ENCODE assay signal across 32 mouse cellular contexts in genomic region chr4:134297369-134297768, GRCm38 (mm10). TPM values are rescaled to one million over a fixed set of nuclear protein-coding genes. Genes with fewer than 3 reads are reported as not detected.
DNase-seq lines count a peak whose midpoint lies in the region; ATAC-seq and TF ChIP-seq lines count a peak whose summit lies in the region.
"Had no signal": no experiment of that assay in that cellular context is flagged by ENCODE, and none has a peak within 500 bp of the region (broad histone marks: within the 10 kb centered on the region; RNA-seq: fewer than 3 reads in every experiment).

No protein-coding gene starts in this region.

- H3K4me3 ChIP-seq in heart, adult 2 months: no peak overlapping the region
- H3K4me3 ChIP-seq in heart, embryonic 13.5 days: no peak overlapping the region
- no peak overlapping the region for H3K4me3 ChIP-seq in kidney, adult 2 months (ENCODE audit: insufficient read depth, low read depth, low read length)
- H3K4me3 ChIP-seq: embryonic facial prominence, embryonic 10.5 days; embryonic facial prominence, embryonic 13.5 days; erythroblast, embryonic 14.5 days; forebrain, embryonic 12.5 days; forebrain, embryonic 15.5 days; hindbrain, embryonic 12.5 days; hindbrain, embryonic 15.5 days had no signal

- no peaks in the 10 kb centered on the region; the same call in 1 of the 2 replicates for H3K9me3 ChIP-seq in heart, embryonic 13.5 days
- H3K9me3 ChIP-seq: embryonic facial prominence, embryonic 10.5 days; forebrain, embryonic 12.5 days; forebrain, embryonic 15.5 days; hindbrain, embryonic 12.5 days; hindbrain, embryonic 15.5 days had no signal

- WGBS in heart, adult 2 months: 93% methylated on average over 8 of the region's 8 CpGs
- 88% methylated on average over 8 of the region's 8 CpGs for WGBS in heart, embryonic 13.5 days
- 65% methylated on average over 8 of the region's 8 CpGs for WGBS in kidney, adult 2 months

- TF ChIP-seq EP300 in heart, adult 2 months (IDR thresholded peaks at IDR 0.05; ENCODE audit: insufficient read depth, low read depth, low read length): no peak

- no peaks in the 10 kb centered on the region for H3K79me2 ChIP-seq in heart, adult 2 months (replicated peaks; ENCODE audit: control insufficient read depth, insufficient read depth, low read length)

- TF ChIP-seq CTCF in heart, adult 2 months (IDR thresholded peaks at IDR 0.05): no peak
- TF ChIP-seq CTCF in kidney, adult 2 months (conservative IDR thresholded peaks at IDR 0.05; ENCODE audit: insufficient read depth, insufficient read length, low read depth, low read length): no peak

- no peaks in the 10 kb centered on the region for H3K27me3 ChIP-seq in heart, adult 2 months (ENCODE audit: control insufficient read depth, insufficient read depth, low read length)
- peaks cover 10% of the 10 kb centered on the region for H3K27me3 ChIP-seq in heart, embryonic 13.5 days (replicated peaks)
- no peaks in the 10 kb centered on the region for H3K27me3 ChIP-seq in kidney, adult 2 months (replicated peaks; ENCODE audit: control insufficient read depth, insufficient read depth, low read length)
- H3K27me3 ChIP-seq: forebrain, embryonic 15.5 days; hindbrain, embryonic 15.5 days had no signal

- intact Hi-C loops in heart, adult 2 months (cut with DNase I): no loop called here

- H3K4me1 ChIP-seq in heart, adult 2 months (ENCODE audit: control insufficient read depth, insufficient read depth, low read length): no peaks in the 10 kb centered on the region
- H3K4me1 ChIP-seq in heart, embryonic 13.5 days: peaks cover 76% of the 10 kb centered on the region
- H3K4me1 ChIP-seq in kidney, adult 2 months (ENCODE audit: control insufficient read depth, insufficient read depth, low read length): peaks cover 7% of the 10 kb centered on the region; the same call in 1 of the 2 replicates
- H3K4me1 ChIP-seq: embryonic facial prominence, embryonic 13.5 days; forebrain, embryonic 12.5 days; forebrain, embryonic 15.5 days; hindbrain, embryonic 12.5 days; hindbrain, embryonic 15.5 days had no signal

- DNase-seq in heart, adult 11 months: peak; percentile 48
- no peak for DNase-seq in heart, adult 2 months
- no peak for DNase-seq in heart, adult 9 months (ENCODE audit: low spot score in 2 of 2)
- peak; percentile 69 for DNase-seq in kidney, adult 2 months
- no peak for DNase-seq in kidney, postnatal 14 days
- DNase-seq in kidney, postnatal 36 days: peak; percentile 44 to 45
- DNase-seq in kidney, postnatal 10 days: no peak
- DNase-seq: adrenal gland, adult 8-10 months; adrenal gland, postnatal 25 days; cerebellum, adult 11-12 months; cerebellum, adult 8-10 months; cerebellum, postnatal 10 days; cerebellum, postnatal 36 days; embryo, embryonic 11 days; gastrocnemius, postnatal 25 days had no signal

- H3K27ac ChIP-seq in heart, adult 2 months: no peak overlapping the region
- H3K27ac ChIP-seq in heart, embryonic 13.5 days (replicated peaks): peak overlapping the region; percentile 0; the same call in 1 of the 2 replicates
- H3K27ac ChIP-seq in kidney, adult 2 months (ENCODE audit: insufficient read depth, low read depth, low read length): peak overlapping the region; percentile 54; the same call in 1 of the 2 replicates
- H3K27ac ChIP-seq: embryonic facial prominence, embryonic 10.5 days; embryonic facial prominence, embryonic 13.5 days; forebrain, embryonic 12.5 days; forebrain, embryonic 15.5 days; hindbrain, embryonic 12.5 days; hindbrain, embryonic 15.5 days had no signal

- no peaks in the 10 kb centered on the region for H3K36me3 ChIP-seq in heart, adult 2 months (ENCODE audit: control insufficient read depth, insufficient read depth, low read length)
- no peaks in the 10 kb centered on the region for H3K36me3 ChIP-seq in heart, embryonic 13.5 days
- H3K36me3 ChIP-seq in kidney, adult 2 months (ENCODE audit: control insufficient read depth, insufficient read depth, low read length): no peaks in the 10 kb centered on the region
- H3K36me3 ChIP-seq: embryonic facial prominence, embryonic 10.5 days; embryonic facial prominence, embryonic 13.5 days; forebrain, embryonic 12.5 days; forebrain, embryonic 15.5 days; hindbrain, embryonic 12.5 days; hindbrain, embryonic 15.5 days had no signal

- H3K4me2 ChIP-seq in heart, embryonic 13.5 days: no peak overlapping the region
- H3K4me2 ChIP-seq: embryonic facial prominence, embryonic 13.5 days; forebrain, embryonic 12.5 days; forebrain, embryonic 15.5 days; heart, embryonic 11.5 days; hindbrain, embryonic 12.5 days; hindbrain, embryonic 15.5 days had no signal

- ATAC-seq in heart, embryonic 13.5 days (ENCODE audit: extremely low read depth, insufficient number of reproducible peaks, low FRiP score, low TSS enrichment): no peak
- ATAC-seq: activated CD4-positive, CD25-positive, alpha-beta regulatory T cell, adult 4 months; forebrain, embryonic 15.5 days had no signal

- no peak for TF ChIP-seq POLR2A in heart, adult 2 months (IDR thresholded peaks at IDR 0.05; ENCODE audit: insufficient read depth, low read depth, low read length)
- TF ChIP-seq POLR2A in kidney, adult 2 months (IDR thresholded peaks at IDR 0.05; ENCODE audit: low read depth, low read length): no peak

- no peak overlapping the region for H3K9ac ChIP-seq in heart, adult 2 months (ENCODE audit: low read depth, low read length)
- H3K9ac ChIP-seq in heart, embryonic 13.5 days: no peak overlapping the region
- H3K9ac ChIP-seq: embryonic facial prominence, embryonic 13.5 days; forebrain, embryonic 12.5 days; forebrain, embryonic 15.5 days; hindbrain, embryonic 12.5 days; hindbrain, embryonic 15.5 days had no signal

RNA-seq across cellular contexts. Expression of gene Pdik1l, which starts 9.7 kb away (rescaled TPM):
- 1 to 10 TPM; 5.3 to 7.6 TPM for total RNA-seq in heart, adult 2 months (2021)
- polyA plus RNA-seq in heart, adult 2 months (2012; rRNA removed): 1.00 and 4.0 TPM in 2 replicates
- 13.4 and 13.5 TPM in 2 replicates for polyA plus RNA-seq in heart, embryonic 13.5 days (2015; fragmentation: Nextera tagmentation; extraction: Ambion mirVana)
- 3.3 and 3.4 TPM in 2 replicates for polyA plus RNA-seq in kidney, adult 2 months (2012; rRNA removed)

RNA-seq across cellular contexts. Expression of gene Trim63, which starts 17.6 kb away (rescaled TPM):
- 100 to 1,000 TPM; 209 to 210 TPM for total RNA-seq in heart, adult 2 months (2021)
- 142 and 215 TPM in 2 replicates for polyA plus RNA-seq in heart, adult 2 months (2012; rRNA removed)
- 108 and 136 TPM in 2 replicates for polyA plus RNA-seq in heart, embryonic 13.5 days (2015; fragmentation: Nextera tagmentation; extraction: Ambion mirVana)
- polyA plus RNA-seq in kidney, adult 2 months (2012; rRNA removed): 4.2 and 7.4 TPM in 2 replicates
- total RNA-seq: adrenal gland, adult 8-10 months; adrenal gland, postnatal 25 days; hematopoietic stem cell, adult 5-6 weeks had no signal
- polyA plus RNA-seq: activated CD4-positive, CD25-positive, alpha-beta regulatory T cell, adult 4 months; erythroblast, embryonic 14.5 days had no signal

RNA-seq across cellular contexts. Expression of gene Grrp1, which starts 43.5 kb away (rescaled TPM):
- 1 to 10 TPM; 5.2 to 5.7 TPM for total RNA-seq in heart, adult 2 months (2021)
- polyA plus RNA-seq in heart, adult 2 months (2012; rRNA removed): 10.0 and 11.0 TPM in 2 replicates
- 4.3 and 5.0 TPM in 2 replicates for polyA plus RNA-seq in heart, embryonic 13.5 days (2015; fragmentation: Nextera tagmentation; extraction: Ambion mirVana)
- 11.5 and 11.8 TPM in 2 replicates for polyA plus RNA-seq in kidney, adult 2 months (2012; rRNA removed)
- polyA plus RNA-seq: activated CD4-positive, CD25-positive, alpha-beta regulatory T cell, adult 4 months had no signal

RNA-seq across cellular contexts. Expression of gene Slc30a2, which starts 45.6 kb away (rescaled TPM):
- under 1 TPM; 0.45 to 0.65 TPM for total RNA-seq in heart, adult 2 months (2021)
- 0.12 and 0.35 TPM in 2 replicates for polyA plus RNA-seq in heart, adult 2 months (2012; rRNA removed)
- 0.11 and 0.19 TPM in 2 replicates for polyA plus RNA-seq in heart, embryonic 13.5 days (2015; fragmentation: Nextera tagmentation; extraction: Ambion mirVana)
- 32.3 and 33.3 TPM in 2 replicates for polyA plus RNA-seq in kidney, adult 2 months (2012; rRNA removed)
- total RNA-seq: hematopoietic stem cell, adult 5-6 weeks had no signal
- polyA plus RNA-seq: erythroblast, embryonic 14.5 days; forebrain, embryonic 12.5 days; hindbrain, embryonic 12.5 days had no signal

RNA-seq across cellular contexts. Expression of gene Gm30191, which starts 50.6 kb away (rescaled TPM):
- not detected for total RNA-seq in heart, adult 2 months (2021)
- polyA plus RNA-seq in heart, adult 2 months (2012; rRNA removed): not detected in 2 replicates
- not detected in 2 replicates for polyA plus RNA-seq in heart, embryonic 13.5 days (2015; fragmentation: Nextera tagmentation; extraction: Ambion mirVana)
- polyA plus RNA-seq in kidney, adult 2 months (2012; rRNA removed): 0.27 TPM in 1 of 2 replicates, not detected in the other
- total RNA-seq: adrenal gland, adult 8-10 months; adrenal gland, postnatal 25 days; ES-E14; gastrocnemius, adult 8-10 months; gastrocnemius, postnatal 25 days; heart, postnatal 25 days; hematopoietic stem cell, adult 5-6 weeks had no signal
- polyA plus RNA-seq: activated CD4-positive, CD25-positive, alpha-beta regulatory T cell, adult 4 months; cortical plate, adult 2 months; embryonic facial prominence, embryonic 10.5 days; embryonic facial prominence, embryonic 13.5 days; forebrain, embryonic 12.5 days; forebrain, embryonic 15.5 days; gonadal fat pad, adult 2 months; heart, embryonic 11.5 days; heart, embryonic 16.5 days had no signal

Comparison
In these comparisons a context has a peak if more than half of its experiments do, and no peak if none do; other contexts are left out.
1. DNase-seq: peak in heart, adult 11 months (single experiment), kidney, adult 2 months (single experiment) and kidney, postnatal 36 days (2 of 2); none in heart, adult 2 months (0 of 2), heart, adult 9 months (0 of 2), kidney, postnatal 14 days (single experiment) and kidney, postnatal 10 days (single experiment).
2. RNA of gene Trim63, which starts 17.6 kb away (polyA plus RNA-seq): 142 to 215 TPM in heart, adult 2 months and 108 to 136 TPM in heart, embryonic 13.5 days; 4.2 to 7.4 TPM in kidney, adult 2 months; every median in the first group is over 10 times any median in the second.